Mouse (Mus musculus): ENCODE results near the gene 4933428G20Rik.

DNA sequence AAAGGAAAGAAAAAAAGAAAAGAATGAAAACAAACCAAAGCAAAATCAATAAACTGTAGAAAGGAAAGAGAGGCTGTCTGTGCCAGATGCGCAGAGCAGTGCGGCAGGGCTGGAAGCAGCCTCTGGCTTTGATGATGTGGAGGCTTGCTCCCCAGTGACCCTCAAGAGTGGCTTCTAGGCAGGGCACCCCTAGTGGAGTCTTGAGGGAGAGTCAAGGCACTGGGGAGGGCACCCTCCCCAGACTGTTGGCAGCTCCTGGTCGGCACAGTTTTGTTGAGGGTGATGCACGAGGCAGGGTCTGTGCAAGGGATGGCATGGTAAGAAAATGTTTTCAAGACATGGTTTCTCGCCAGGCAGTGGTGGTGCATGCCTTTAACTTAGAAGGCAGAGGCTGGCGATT is 37.6 kb downstream of the 4933428G20Rik start:
- TF ChIP-seq CTCF (IDR thresholded peaks at IDR 0.05; ENCODE audit: insufficient read depth, low read length) (no peak), POLR2A (IDR thresholded peaks at IDR 0.05; ENCODE audit: borderline replicate concordance, extremely low read depth, low read depth, low read length) (no peak)

Data from lung, adult 2 months (tissue).